Mouse (Mus musculus) hindbrain, postnatal 0 days (tissue): ENCODE measurements around the gene Ip6k1. TPM values are rescaled to one million over a fixed set of nuclear protein-coding genes. Genes with fewer than 3 reads are reported as not detected.

Source experiments
- ATAC-seq: fragments of 200-750 bp; cut with Nextera tagmentation; 2 replicates; pipeline ENCODE4 v1.8.0; 2017; ENCODE audit warnings: mild to moderate bottlenecking, moderate TSS enrichment, moderate library complexity
- DNase-seq: peaks from one replicate; pipeline ENCODE4 v3.0.0-alpha.2; 2015; ENCODE audit warnings: low spot score
- H3K27ac ChIP-seq: fragments of 300-500 bp; sonication (generic); 2 replicates; pipeline ENCODE4 v1.5.1; 2014; ENCODE audit warnings: mild to moderate bottlenecking
- H3K27me3 ChIP-seq: fragments of 300-500 bp; sonication (generic); 2 replicates; pipeline ENCODE4 v1.6.1; 2014; ENCODE audit warnings: low read length, mixed read lengths; ENCODE audit not compliant: insufficient read depth
- H3K36me3 ChIP-seq: fragments of 300-500 bp; sonication (generic); 2 replicates; pipeline ENCODE4 v1.6.1; 2014; ENCODE audit warnings: low read length, mixed read lengths; ENCODE audit not compliant: insufficient read depth
- H3K4me1 ChIP-seq: fragments of 300-500 bp; sonication (generic); 2 replicates; pipeline ENCODE4 v1.6.1; 2014; ENCODE audit warnings: antibody characterized with exemption, low read length, mixed read lengths; ENCODE audit not compliant: insufficient read depth
- H3K4me2 ChIP-seq: fragments of 300-500 bp; sonication (generic); 2 replicates; pipeline ENCODE4 v1.6.1; 2014; ENCODE audit warnings: low read depth, mild to moderate bottlenecking, low read length, moderate library complexity, mixed read lengths
- H3K4me3 ChIP-seq: fragments of 300-500 bp; sonication (generic); 2 replicates; pipeline ENCODE4 v1.5.1; 2014; ENCODE audit warnings: low read length
- H3K9ac ChIP-seq: fragments of 300-500 bp; sonication (generic); replicated peaks from 2 replicates; pipeline ENCODE4 v1.6.1; 2014; ENCODE audit warnings: mild to moderate bottlenecking, low read length, moderate library complexity, mixed read lengths
- H3K9me3 ChIP-seq: fragments of 300-500 bp; sonication (generic); 2 replicates; pipeline ENCODE4 v1.6.1; 2016; ENCODE audit warnings: low read length, mixed read lengths
- CTCF ChIP-seq: IDR thresholded peaks from 2 replicates; pipeline ENCODE4 v1.5.1; 2016; ENCODE audit warnings: antibody characterized with exemption, control low read depth, low read depth
- WGBS: fragments of 180-500 bp; shearing (Covaris S2); extraction: QIAGEN DNeasy Blood & Tissue Kit; methylation state at CpG from one replicate; pipeline ENCODE4 v1.1.7; 2014; 5-methylcytosine and 5-hydroxymethylcytosine counted together
- polyA plus RNA-seq: library from polyadenylated mRNA; unstranded; fragments of >200 nt; fragmentation: Nextera tagmentation; extraction: Ambion mirVana; gene quantifications from 2 replicates; pipeline ENCODE4 v1.2.1, GENCODE M21; 2015
- total RNA-seq: library from RNA; depleted of rRNA; stranded (reverse); fragments of >200 nt; gene quantifications from 2 replicates; pipeline ENCODE4 v1.2.3, GENCODE M21; 2014

Gene Ip6k1
- total and polyA plus RNA-seq, 2 experiments from 2014 or later: 83.6 to 258 TPM

GRCm38 (mm10) chr9:107961881-107962280 lies 40.4 kb upstream of the Ip6k1 start:
- ATAC-seq (peak; percentile 61), DNase-seq (peak; percentile 76)
- no peaks in the 10 kb centered on the region for H3K9me3 ChIP-seq
- peak overlapping the region; percentile 87 for H3K27ac ChIP-seq
- H3K9ac ChIP-seq: no peak overlapping the region; the same call in 1 of the 2 replicates
- peak; percentile 67 for TF ChIP-seq CTCF
- H3K27me3 ChIP-seq: no peaks in the 10 kb centered on the region
- WGBS: 35% methylated on average over 5 of the region's 5 CpGs
- H3K4me1 ChIP-seq: peaks cover 7% of the 10 kb centered on the region
- no peak overlapping the region for H3K4me2 ChIP-seq
- no peaks in the 10 kb centered on the region; the same call in 1 of the 2 replicates for H3K36me3 ChIP-seq
- H3K4me3 ChIP-seq: no peak overlapping the region

GRCm38 (mm10) chr9:107962916-107963315 lies 39.4 kb upstream of the Ip6k1 start:
- no peaks in the 10 kb centered on the region for H3K9me3 ChIP-seq
- no peak for DNase-seq
- 96% methylated on average over 9 of the region's 9 CpGs for WGBS
- H3K27ac ChIP-seq: no peak overlapping the region
- no peak overlapping the region for H3K9ac ChIP-seq
- H3K4me3 ChIP-seq: no peak overlapping the region
- H3K27me3 ChIP-seq: no peaks in the 10 kb centered on the region
- peaks cover 7% of the 10 kb centered on the region for H3K4me1 ChIP-seq
- no peak for ATAC-seq
- H3K4me2 ChIP-seq: no peak overlapping the region
- no peaks in the 10 kb centered on the region for H3K36me3 ChIP-seq
- no peak for TF ChIP-seq CTCF

- no peak overlapping the region for H3K27ac ChIP-seq
- peak; percentile 89 for DNase-seq
- WGBS: 27% methylated on average over 5 of the region's 5 CpGs
- H3K9me3 ChIP-seq: no peaks in the 10 kb centered on the region
- no peaks in the 10 kb centered on the region for H3K36me3 ChIP-seq
- H3K27me3 ChIP-seq: no peaks in the 10 kb centered on the region
- H3K9ac ChIP-seq: no peak overlapping the region
- H3K4me1 ChIP-seq: peaks cover 7% of the 10 kb centered on the region
- H3K4me3 ChIP-seq: no peak overlapping the region
- peak; percentile 65 for ATAC-seq
- no peak overlapping the region for H3K4me2 ChIP-seq
- TF ChIP-seq CTCF: peak; percentile 89
These were observed 38.6 kb upstream of the Ip6k1 start for GRCm38 (mm10) chr9:107963700-107964099.

GRCm38 (mm10) chr9:107964681-107965080 lies 37.6 kb upstream of the Ip6k1 start:
- H3K9me3 ChIP-seq: no peaks in the 10 kb centered on the region
- peaks cover 7% of the 10 kb centered on the region for H3K4me1 ChIP-seq
- no peak for TF ChIP-seq CTCF
- 93% methylated on average over 9 of the region's 9 CpGs for WGBS
- no peak overlapping the region for H3K4me3 ChIP-seq
- no peak overlapping the region for H3K27ac ChIP-seq
- H3K27me3 ChIP-seq: no peaks in the 10 kb centered on the region
- ATAC-seq (no peak), DNase-seq (no peak)
- H3K4me2 ChIP-seq: no peak overlapping the region
- no peak overlapping the region for H3K9ac ChIP-seq
- no peaks in the 10 kb centered on the region for H3K36me3 ChIP-seq

GRCm38 (mm10) chr9:107966676-107967075 lies 35.6 kb upstream of the Ip6k1 start:
- WGBS: 91% methylated on average over 10 of the region's 10 CpGs
- TF ChIP-seq CTCF: no peak

GRCm38 (mm10) chr9:107967437-107967836 lies 34.9 kb upstream of the Ip6k1 start:
- no peak for TF ChIP-seq CTCF
- ATAC-seq: no peak
- H3K4me1 ChIP-seq: no peaks in the 10 kb centered on the region
- no peaks in the 10 kb centered on the region for H3K36me3 ChIP-seq
- no peak overlapping the region for H3K27ac ChIP-seq
- H3K4me3 ChIP-seq: no peak overlapping the region
- WGBS: 83% methylated on average over 6 of the region's 6 CpGs
- DNase-seq: no peak
- H3K4me2 ChIP-seq: no peak overlapping the region
- no peak overlapping the region for H3K9ac ChIP-seq
- no peaks in the 10 kb centered on the region for H3K9me3 ChIP-seq
- no peaks in the 10 kb centered on the region for H3K27me3 ChIP-seq

More at GRCm38 (mm10) chr9:107966676-107967075, 35.6 kb upstream of the Ip6k1 start:
- no peaks in the 10 kb centered on the region for H3K9me3 ChIP-seq
- H3K4me3 ChIP-seq: no peak overlapping the region
- H3K4me2 ChIP-seq: no peak overlapping the region
- no peak for ATAC-seq
- H3K4me1 ChIP-seq: peaks cover 6% of the 10 kb centered on the region
- H3K27me3 ChIP-seq: no peaks in the 10 kb centered on the region
- no peaks in the 10 kb centered on the region for H3K36me3 ChIP-seq
- no peak overlapping the region for H3K9ac ChIP-seq
- H3K27ac ChIP-seq: no peak overlapping the region
- no peak for DNase-seq

GRCm38 (mm10) chr9:107968531-107968930 lies 33.8 kb upstream of the Ip6k1 start:
- Histone ChIP-seq H3K4me1 (no peaks in the 10 kb centered on the region), H3K4me2 (no peak overlapping the region), H3K27ac (no peak overlapping the region), H3K36me3 (no peaks in the 10 kb centered on the region), H3K4me3 (no peak overlapping the region), H3K9ac (no peak overlapping the region), H3K27me3 (no peaks in the 10 kb centered on the region), H3K9me3 (no peaks in the 10 kb centered on the region)
- DNase-seq: no peak
- no peak for TF ChIP-seq CTCF
- WGBS: 94% methylated on average over 7 of the region's 7 CpGs
- no peak for ATAC-seq
